Mouse (Mus musculus) heart, adult 9 months (tissue): Measurements from ENCODE around the gene Gm9844.

Source experiments
- DNase-seq, 2 experiments: peaks; one replicate each; pipeline ENCODE4 v3.0.0; 2022; ENCODE audit warnings: low spot score in 2 of 2

The Gm9844 gene

DNA sequence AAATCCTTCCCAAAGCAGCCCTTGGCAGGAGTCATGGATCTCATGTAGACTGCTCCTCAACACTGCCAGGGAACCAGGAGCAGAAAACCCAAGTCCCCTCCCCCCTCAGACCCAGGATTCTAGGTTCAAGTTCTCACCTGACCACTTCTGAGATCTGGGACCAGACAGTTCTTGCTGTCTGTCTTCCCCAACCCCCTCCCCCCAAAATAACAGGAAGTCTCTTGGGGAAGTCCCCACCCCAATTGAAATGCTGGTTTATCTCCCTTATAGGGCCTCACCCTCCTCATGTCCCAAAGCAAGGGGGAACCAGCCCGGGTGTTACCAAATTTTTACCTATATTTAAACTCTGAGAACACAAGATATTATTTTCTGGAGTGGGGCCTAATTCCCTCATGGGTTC is 39.8 kb downstream of the Gm9844 start:
- DNase-seq = no peak

DNA sequence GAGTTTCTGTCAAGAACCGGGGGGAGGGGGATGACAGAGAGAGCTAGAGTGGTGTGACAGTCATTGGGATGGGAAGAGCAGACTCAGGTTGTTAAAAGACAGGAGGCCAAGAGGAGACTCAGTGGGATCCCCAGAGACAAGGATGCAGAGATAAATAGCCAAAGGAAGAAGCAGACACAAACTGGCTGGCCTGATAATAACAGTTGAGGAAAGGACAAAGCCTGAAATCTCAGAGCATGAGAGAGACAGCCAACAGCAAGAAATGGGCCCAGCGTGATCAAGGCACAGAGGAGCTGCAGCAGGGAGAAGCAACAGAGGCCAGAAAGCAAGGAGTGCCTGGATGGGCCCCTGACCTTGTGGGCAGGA is 40.2 kb downstream of the Gm9844 start:
- DNase-seq = no peak

DNA sequence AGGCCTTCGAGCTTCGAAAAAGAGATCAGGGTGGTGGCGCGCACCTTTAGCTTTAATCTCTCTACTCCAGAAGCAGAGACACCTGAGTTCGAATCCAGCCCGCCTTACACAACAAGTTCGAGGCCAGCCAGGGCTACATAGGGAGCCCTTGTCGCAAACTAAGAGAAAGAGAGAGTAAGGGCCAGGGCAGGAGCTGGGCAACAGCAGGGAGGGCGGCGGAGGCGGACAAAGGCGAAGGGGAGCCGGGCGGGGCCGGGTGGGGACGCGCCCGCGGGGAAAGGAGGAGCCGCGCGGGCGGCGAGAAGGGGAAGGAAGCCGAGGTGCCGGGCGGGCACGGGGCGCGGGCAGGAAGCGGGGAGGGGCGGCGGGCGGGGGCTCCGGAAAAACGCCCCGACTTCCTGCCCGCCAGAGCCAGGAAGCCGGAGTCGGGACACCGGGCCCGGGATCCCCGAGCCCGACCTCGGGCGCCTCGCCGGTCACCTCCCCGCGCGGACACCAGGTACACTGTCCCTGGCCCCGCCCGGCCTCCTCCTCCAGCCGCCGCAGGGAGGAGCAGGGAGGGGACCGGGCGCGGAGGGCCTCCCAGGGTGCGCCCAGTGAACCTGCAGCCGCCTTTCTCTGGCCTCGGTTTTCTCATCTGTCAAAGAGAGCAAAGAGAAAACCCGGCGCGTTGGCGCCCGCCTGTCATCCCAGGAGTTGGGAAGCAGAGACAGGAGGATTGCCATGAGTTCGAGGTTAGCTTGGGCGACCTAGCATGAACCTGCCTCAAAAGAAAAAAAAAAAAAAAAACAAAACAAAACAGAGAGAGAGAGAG is 40.8 kb downstream of the Gm9844 start, which contains the start of gene Arhgef1:
TSS of gene Arhgef1 (plus strand) at position 283 of the 814 bp plus-strand sequence.
- peak; percentile 69 to 78 for DNase-seq

DNA sequence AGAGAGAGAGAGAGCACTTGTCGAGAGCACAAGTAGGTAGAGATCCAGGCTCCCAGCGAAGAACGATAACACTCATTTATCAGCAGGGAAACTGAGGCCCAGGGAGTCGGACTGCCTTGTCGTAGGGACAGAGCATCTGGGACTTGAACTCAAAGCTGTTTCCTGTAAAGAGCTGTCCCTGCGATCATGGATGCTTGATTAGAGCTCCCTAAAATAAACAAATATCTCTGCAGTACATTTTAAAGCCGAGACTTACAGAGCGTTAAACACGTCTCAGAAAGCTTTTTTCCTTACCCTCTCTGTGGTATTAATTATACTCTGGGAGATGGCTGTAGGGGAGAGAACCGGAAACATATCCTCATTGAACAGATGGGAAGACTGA is 41.4 kb downstream of the Gm9844 start:
- no peak for DNase-seq

DNA sequence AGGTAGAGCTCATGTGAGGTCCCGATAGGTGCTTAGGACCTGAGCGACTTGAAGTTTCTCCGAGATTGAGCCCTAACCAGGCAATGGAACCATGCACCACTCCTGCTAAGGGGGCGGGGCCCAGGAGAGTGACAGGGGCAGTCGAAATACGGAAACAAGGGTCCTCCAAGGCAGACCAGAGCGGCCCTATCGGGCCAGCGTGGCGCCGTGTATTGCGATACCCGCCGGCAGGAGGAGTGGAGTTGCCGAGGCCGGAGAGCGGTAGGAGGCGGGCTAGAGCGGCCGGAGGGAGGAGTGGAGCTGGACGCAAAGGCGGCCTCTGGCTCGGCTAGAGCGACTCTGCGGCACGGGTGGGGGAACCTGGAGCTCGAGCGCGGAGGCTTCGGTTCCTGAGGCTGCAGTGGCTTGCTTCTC is 42.1 kb downstream of the Gm9844 start:
- peak; percentile 98 for DNase-seq

DNA sequence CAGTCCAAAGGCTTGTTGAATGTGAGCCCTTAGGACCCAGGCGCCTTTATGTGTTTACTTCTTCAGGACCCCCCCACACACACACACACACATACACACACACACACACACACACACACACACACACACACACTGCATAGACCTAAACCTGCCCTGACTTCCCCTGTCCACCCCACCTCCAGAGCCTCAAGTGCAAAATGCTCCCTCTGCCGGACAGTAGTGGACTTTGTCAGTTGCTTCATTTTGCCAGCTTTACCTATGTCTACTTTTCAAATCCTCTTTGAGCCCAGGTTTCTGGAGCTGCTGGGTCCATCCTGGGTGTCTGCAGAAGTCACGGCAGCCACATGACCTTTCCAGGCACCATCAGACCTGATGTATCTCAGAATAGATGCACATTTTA is 42.9 kb downstream of the Gm9844 start:
- no peak for DNase-seq

DNA sequence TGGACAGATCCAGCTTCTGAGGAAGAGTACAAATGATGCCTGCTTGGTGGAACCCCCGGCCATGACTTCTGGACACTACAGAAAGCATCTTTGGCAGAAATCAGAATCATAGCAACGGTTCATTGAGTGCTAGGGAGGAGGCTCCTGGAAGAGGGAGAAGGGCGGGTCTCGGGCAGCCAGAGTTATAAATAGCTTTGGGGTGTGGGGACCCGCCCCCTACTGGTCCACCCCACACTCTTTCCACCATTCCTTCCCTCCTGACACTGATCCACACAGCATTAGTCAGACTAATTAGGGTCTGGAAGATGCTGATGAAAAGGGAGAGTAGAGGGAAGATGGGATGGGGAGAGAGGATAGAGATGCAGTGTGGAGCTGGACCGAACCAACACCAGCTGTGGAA is 44.5 kb downstream of the Gm9844 start:
- no peak for DNase-seq

DNA sequence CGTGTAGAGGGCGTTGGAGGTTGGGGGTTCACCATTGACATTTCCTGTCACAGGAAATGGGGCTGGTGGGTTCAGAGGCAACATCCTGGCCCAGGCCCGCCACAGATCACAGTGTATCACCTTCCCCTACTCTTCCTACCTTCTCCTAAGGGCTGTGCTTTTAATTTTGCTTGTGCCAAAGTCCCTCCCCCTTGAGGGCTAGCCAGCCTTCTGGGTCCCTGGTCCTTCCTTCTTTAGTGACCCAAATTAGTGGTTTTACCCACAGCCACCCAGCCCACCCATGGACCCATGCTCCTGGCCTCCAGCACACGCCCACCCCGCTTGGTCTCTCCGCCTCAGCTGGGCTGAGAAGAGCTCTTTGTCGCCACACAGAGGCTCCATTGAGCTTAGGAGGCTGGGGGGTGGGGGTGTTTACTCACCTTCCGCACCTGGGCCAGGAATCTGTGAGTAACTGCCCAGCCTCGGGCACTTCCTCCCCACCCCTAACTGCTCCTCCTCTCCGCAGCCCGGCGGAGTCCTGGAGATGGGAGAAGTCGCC is 45.3 kb downstream of the Gm9844 start:
- no peak for DNase-seq
